Mouse (Mus musculus) CH12.LX (cell line): ENCODE data around the gene Exoc6b.
"Not testable (repeated sequence)": the region's sequence is repeated elsewhere in the genome, so short reads cannot be mapped to it uniquely, and the experiment has no call there.

Experiments
- CTCF ChIP-seq, 2 experiments: IDR thresholded peaks in 1 of 2; conservative IDR thresholded peaks in 1 of 2; 2 replicates each; pipeline ENCODE4 v1.5.1; 2011 to 2012; ENCODE audit warnings: low read depth in 2 of 2, low read length in 2 of 2, improper control_type of control experiment in 1 of 2, inconsistent platforms in 1 of 2, mild to moderate bottlenecking in 1 of 2, moderate library complexity in 1 of 2
- MAFK ChIP-seq: IDR thresholded peaks from 2 replicates; pipeline ENCODE4 v1.6.1; 2011; ENCODE audit warnings: low read length, improper control_type of control experiment; ENCODE audit not compliant: insufficient replicate concordance
- POLR2A ChIP-seq: IDR thresholded peaks from 2 replicates; pipeline ENCODE4 v1.6.1; 2011; ENCODE audit warnings: low read depth, mild to moderate bottlenecking, improper control_type of control experiment, low read length
- POLR2AphosphoS2 ChIP-seq: IDR thresholded peaks from 2 replicates; pipeline ENCODE4 v1.6.1; 2011; ENCODE audit warnings: low read depth, low read length, improper control_type of control experiment
- TCF12 ChIP-seq: IDR thresholded peaks from 2 replicates; pipeline ENCODE4 v1.6.1; 2014; ENCODE audit warnings: low read depth, mild to moderate bottlenecking, inconsistent platforms, low read length, improper control_type of control experiment
- ZC3H11A ChIP-seq: IDR thresholded peaks from 2 replicates; pipeline ENCODE4 v1.6.1; 2012; ENCODE audit warnings: low read depth, mild to moderate bottlenecking, inconsistent platforms, low read length, improper control_type of control experiment

- TF ChIP-seq CTCF (conservative IDR thresholded peaks at IDR 0.05 in 1 of 2, IDR thresholded peaks at IDR 0.05 in 1 of 2; ENCODE audit: low read depth in 2 of 2, low read length in 2 of 2); POLR2A; TCF12; ZC3H11A; POLR2AphosphoS2; MAFK: not testable (repeated sequence)
These were observed 470.0 kb downstream of the Exoc6b start for GRCm38 (mm10) chr6:84599296-84599695.
